Mouse (Mus musculus) left cerebral cortex, postnatal 25 days (tissue): ENCODE results near the gene Ints7. TPM values are rescaled to one million over a fixed set of nuclear protein-coding genes. Genes with fewer than 3 reads are reported as not detected.
A peak's percentile ranks its signal among the peaks of the same experiment; 100 is the strongest.

Experiments used
- DNase-seq, 2 experiments: peaks; one replicate each; pipeline ENCODE4 v3.0.0; 2022; ENCODE audit warnings: low spot score in 2 of 2, mixed read lengths in 1 of 2
- intact Hi-C: fragments of 180-260 bp; cut with DNase I; formaldehyde crosslinking; loops from one replicate; pipeline ENCODE4 v1.15.1; 2025
- total RNA-seq, 2 experiments: library from RNA; stranded (reverse); gene quantifications; 2 replicates each; pipeline ENCODE4 v1.2.3; 2021

The Ints7 gene
- total RNA-seq, 2 experiments from 2014 or later, result 34.5 to 34.9 TPM

- DNase-seq, result no peak
- intact Hi-C loops, result loop anchor here (5.0 kb wide), 1 partner anchor 142 kb away; the partner anchor contains the start of gene Lpgat1
These were observed 472 bp upstream of the Ints7 start for GRCm38 (mm10) chr1:191574871-191575457.

DNA sequence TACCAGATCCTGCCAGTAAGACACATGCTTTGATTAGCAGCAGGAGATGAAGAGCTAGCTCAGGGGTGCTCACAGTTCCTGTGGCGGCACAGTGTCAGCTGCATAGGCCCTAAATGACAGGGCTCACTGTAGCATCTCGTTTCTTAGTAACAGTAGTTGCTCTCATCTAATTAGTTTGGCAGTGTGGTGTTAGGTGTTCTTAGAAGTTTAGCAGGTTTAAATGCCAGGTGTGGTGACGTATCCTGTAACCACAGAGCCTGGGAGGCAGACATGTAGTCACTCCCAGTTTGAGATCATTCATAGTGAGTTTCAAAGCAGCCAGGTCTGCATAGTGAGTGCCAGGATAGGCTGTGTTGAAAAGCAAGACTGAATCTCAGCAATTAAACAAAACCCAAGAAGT lies 4.1 kb downstream of the Ints7 start:
- DNase-seq, result no peak
- intact Hi-C loops, result loop anchor here (5.0 kb wide), 1 partner anchor 138 kb away; the partner anchor contains the start of gene Lpgat1

DNA sequence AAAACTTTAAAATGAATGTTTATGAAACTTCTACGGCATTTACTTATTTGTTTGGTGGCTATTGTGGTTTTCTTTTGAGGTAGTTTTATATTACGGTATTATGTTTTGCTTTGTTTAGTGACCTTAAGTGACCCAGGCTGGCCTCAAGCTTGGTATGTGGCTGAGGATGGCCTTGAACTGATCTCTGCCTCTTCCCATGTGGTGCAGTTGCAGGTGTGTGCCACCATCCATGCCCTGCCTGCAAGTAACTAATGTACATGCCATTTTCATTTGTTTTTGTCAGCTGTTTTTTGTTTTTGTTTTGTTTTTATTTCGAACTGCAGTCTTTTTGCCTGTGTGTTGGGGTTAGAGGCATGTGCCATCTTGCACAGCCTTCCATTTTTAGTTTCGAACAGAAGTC lies 6.2 kb downstream of the Ints7 start:
- DNase-seq, result no peak
- intact Hi-C loops, result no loop called here

GRCm38 (mm10) chr1:191583836-191584235 lies 8.4 kb downstream of the Ints7 start:
- intact Hi-C loops, result no loop called here
- no peak for DNase-seq

- intact Hi-C loops, result no loop called here
- no peak for DNase-seq
These were observed 9.0 kb downstream of the Ints7 start for GRCm38 (mm10) chr1:191584483-191584882.

GRCm38 (mm10) chr1:191585704-191586103 lies 10.3 kb downstream of the Ints7 start:
- peak in 1 of 2 experiments; percentile 28 for DNase-seq
- intact Hi-C loops, result loop anchor here (2.0 kb wide), 1 partner anchor 137 kb away; no protein-coding TSS in a partner anchor

DNA sequence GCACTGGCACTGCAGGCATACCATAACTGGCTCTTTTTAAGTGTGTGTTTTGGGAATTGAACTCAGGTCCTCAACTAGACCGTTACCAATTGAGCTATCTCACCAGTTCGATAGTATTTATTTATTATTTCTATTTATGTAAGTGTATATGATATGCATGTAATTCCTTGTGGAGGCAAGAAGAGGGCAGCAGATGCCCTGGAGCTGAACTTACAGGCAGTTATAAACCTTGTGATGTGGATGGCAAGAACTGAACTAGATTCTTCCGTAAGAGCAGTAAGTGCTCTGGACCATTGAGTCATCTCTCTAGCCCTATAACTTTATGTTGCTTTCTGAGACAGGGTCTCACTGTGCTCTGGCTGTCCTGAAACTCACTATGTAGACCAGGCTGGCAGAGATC lies 11.6 kb downstream of the Ints7 start:
- intact Hi-C loops, result loop anchor here (2.0 kb wide), 1 partner anchor 136 kb away; no protein-coding TSS in a partner anchor
- peak in 1 of 2 experiments; percentile 35 for DNase-seq

DNA sequence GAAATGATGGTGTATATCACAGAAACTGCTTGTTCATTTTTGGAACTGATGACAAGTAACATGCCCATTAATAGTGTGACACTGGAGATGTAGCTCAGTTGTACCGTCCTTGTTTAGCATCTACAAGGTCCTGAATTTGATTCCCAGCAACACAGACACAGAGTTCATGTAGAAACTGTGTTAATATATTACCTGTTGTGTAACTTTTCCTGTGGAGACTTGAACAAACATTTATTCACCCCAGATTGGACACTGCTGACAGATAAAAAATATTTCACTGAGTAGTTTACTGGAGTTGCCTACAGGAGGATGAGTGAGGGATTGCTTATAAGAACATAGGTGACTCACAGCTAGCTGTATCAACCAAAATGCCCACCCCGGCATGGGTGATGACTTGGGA lies 13.3 kb downstream of the Ints7 start:
- intact Hi-C loops, result no loop called here

GRCm38 (mm10) chr1:191592016-191592720 lies 16.7 kb downstream of the Ints7 start:
- intact Hi-C loops, result loop anchor here (2.0 kb wide), 2 partner anchors 19 to 129 kb away; no protein-coding TSS in a partner anchor
- DNase-seq, result peak; percentile 29 to 74

More for the DNA sequence above, 13.3 kb downstream of the Ints7 start:
- no peak for DNase-seq

DNA sequence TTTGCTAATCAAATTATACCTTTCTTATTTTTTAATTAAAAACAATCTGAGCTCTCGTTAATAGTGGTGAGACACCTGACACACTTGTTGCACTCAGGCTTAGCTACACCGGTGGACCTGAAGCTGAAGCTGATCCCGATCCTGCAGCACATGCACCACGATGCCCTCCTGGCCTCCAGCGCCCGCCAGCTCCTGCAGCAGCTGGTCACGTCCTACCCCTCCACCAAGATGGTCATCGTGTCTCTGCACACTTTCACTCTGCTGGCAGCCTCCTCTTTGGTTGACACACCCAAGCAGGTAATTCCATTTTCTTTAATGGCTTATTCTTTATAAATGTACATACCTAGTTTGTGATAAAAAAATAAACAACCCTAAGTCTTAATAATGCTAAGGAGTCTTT lies 20.6 kb downstream of the Ints7 start:
- DNase-seq, result no peak
- intact Hi-C loops, result no loop called here

DNA sequence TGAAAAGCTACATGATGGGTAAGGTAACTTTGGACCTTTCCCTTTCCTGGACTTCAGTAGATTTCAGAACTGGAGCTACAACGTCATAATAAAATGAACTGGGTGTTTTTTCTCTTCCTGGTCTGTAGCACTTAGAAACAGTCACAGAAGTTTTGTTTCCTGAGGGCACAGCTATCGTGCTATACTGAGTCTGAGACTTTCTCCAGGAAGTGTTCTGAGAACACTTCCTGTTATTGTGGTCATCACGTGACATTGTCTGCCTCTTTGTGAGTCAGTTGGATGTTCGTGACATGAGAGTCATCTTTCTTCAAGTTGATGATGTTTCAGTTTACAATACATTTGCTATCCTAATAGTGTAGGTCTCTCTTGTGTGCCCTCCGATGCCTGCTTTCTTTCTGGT lies 23.8 kb downstream of the Ints7 start:
- intact Hi-C loops, result no loop called here
- DNase-seq, result no peak

GRCm38 (mm10) chr1:191604690-191605089 lies 29.3 kb downstream of the Ints7 start:
- DNase-seq, result peak in 1 of 2 experiments; percentile 33

GRCm38 (mm10) chr1:191609051-191609450 lies 33.6 kb downstream of the Ints7 start:
- intact Hi-C loops, result no loop called here

More at GRCm38 (mm10) chr1:191604690-191605089, 29.3 kb downstream of the Ints7 start:
- intact Hi-C loops, result no loop called here

DNA sequence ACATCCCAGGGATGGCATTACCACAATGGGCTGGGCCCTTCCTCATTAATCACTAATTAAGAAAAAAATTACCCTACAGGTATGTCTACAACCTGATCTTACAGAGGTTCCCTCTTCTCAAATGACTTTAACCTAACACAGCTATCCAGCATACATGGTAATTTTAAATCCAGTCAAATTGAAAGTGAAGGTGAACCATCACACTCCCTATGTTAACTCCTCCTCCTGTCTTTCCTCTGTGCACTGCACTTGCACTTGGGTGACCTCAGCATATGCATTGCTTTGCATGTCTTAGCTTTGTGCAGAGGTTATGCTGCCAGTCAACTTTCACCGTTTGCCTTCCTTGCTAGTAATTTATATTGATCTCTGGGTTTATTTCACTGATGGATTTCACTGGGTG lies 34.1 kb downstream of the Ints7 start:
- no peak for DNase-seq
- intact Hi-C loops, result no loop called here

More at GRCm38 (mm10) chr1:191609051-191609450, 33.6 kb downstream of the Ints7 start:
- DNase-seq, result no peak

GRCm38 (mm10) chr1:191610357-191610756 lies 34.9 kb downstream of the Ints7 start:
- intact Hi-C loops, result loop anchor here (1.0 to 2.0 kb wide), 3 partner anchors 18 to 110 kb away; no protein-coding TSS in a partner anchor
- DNase-seq, result peak; percentile 57 to 95

- peak; percentile 28 to 75 for DNase-seq
- intact Hi-C loops, result loop anchor here (2.0 kb wide), 2 partner anchors 19 to 109 kb away; no protein-coding TSS in a partner anchor
These were observed 36.2 kb downstream of the Ints7 start for GRCm38 (mm10) chr1:191611686-191612085.

DNA sequence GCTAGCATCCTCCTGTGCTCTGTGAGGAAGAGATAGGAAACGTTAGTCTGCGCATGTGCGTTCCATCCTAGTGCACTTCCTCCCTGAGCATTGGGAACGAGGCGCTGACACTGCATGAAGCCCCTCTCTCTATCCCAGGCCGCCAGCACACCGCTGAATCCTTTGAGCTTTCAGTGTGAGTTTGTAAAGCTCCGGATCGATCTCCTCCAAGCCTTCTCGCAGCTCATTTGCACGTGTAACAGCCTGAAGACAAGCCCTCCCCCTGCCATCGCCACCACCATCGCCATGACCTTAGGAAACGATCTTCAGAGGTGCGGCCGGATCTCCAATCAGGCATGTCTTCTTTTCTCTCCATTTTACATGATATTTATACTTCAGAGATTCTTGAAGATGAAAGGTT lies 37.4 kb downstream of the Ints7 start:
- intact Hi-C loops, result no loop called here
- DNase-seq, result no peak

DNA sequence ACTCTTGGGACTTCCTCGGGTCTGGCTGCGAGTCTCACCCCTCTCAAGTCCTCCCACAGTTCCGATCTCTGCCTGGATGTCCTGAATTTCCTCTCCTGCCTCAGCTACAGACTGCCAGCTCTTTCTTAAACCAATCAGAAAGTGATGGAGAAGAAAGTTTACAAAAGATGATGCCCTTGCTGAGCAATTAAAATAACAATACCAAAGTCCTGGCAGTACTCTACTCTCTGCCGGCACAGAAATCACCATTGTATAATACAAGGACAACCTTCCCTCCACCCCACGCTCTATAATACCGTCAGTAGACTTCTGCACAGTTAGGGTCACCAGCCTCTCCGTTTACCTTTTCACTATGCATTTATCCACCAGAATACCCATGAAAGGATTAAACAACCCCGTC lies 40.8 kb downstream of the Ints7 start:
- no peak for DNase-seq
- intact Hi-C loops, result no loop called here

DNA sequence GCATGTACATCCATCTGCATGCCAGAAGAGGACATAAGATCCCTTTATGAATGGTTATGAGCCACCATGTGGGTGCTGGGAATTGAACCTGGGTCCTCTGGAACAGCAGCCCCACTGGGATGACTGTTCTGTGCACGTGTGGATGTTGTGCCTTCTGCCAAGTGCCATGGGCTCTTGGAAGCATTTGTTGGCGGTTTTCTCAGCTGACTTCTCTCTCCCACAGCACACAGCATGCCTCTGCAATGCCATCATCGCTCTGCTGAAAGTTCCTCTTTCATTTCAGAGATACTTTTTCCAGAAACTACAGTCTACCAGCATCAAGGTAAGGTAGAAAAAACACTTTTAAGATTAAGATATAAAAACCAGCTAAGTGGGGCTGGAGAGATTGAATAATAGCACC lies 42.2 kb downstream of the Ints7 start:
- DNase-seq, result no peak
- intact Hi-C loops, result no loop called here

- intact Hi-C loops, result no loop called here
- no peak for DNase-seq
These were observed 42.8 kb downstream of the Ints7 start for GRCm38 (mm10) chr1:191618067-191618766.
